14 mouse cellular contexts compared by ENCODE assay signal in the genomic region with DNA sequence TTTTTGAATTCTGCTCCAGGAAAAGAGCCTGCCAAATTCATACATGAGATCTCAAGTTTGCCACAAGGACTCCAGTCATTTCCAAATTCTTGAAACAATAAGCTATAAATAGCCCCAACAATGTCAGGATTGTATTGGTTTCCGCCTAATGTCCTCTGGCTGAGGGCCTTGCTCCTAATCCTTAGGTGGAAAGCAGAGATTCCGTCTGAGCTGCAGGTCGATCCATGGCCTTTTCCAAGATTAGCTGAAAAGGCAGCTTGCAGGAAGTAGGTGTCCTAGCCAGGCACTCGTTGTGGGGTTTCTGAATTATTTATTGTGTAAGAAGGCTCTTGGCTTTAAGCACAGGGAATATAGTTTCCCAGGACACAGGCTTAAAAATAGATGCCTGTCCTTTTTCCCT.
A peak's percentile ranks its signal among the peaks of the same experiment; 100 is the strongest.
DNase-seq lines count a peak whose midpoint lies in the region; ATAC-seq and TF ChIP-seq lines count a peak whose summit lies in the region.
"Had no signal": no experiment of that assay in that cellular context is flagged by ENCODE, and none has a peak within 500 bp of the region (broad histone marks: within the 10 kb centered on the region; RNA-seq: fewer than 3 reads in every experiment).

No protein-coding gene starts in this region.

- DNase-seq in adrenal gland, postnatal 10 days: peak; percentile 16
- no peak for DNase-seq in adrenal gland, adult 2 months
- DNase-seq in kidney, adult 2 months: peak; percentile 47
- peak; percentile 60 to 79 for DNase-seq in heart, adult 9 months (ENCODE audit: low spot score in 2 of 2)
- DNase-seq in kidney, postnatal 14 days: peak; percentile 31
- no peak for DNase-seq in cerebellum, postnatal 4 days (ENCODE audit: low spot score in 2 of 2)
- DNase-seq in thymus, postnatal 10 days (ENCODE audit: low spot score in 2 of 2): no peak
- DNase-seq: adrenal gland, postnatal 25 days; layer of hippocampus, postnatal 36 days; right cerebral cortex, postnatal 14 days had no signal

- no peaks in the 10 kb centered on the region for H3K36me3 ChIP-seq in kidney, adult 2 months (ENCODE audit: control insufficient read depth, insufficient read depth, low read length)
- H3K36me3 ChIP-seq in kidney, embryonic 14.5 days (ENCODE audit: control insufficient read depth, insufficient read depth, low read length): no peaks in the 10 kb centered on the region
- H3K36me3 ChIP-seq: hindbrain, embryonic 12.5 days had no signal

- H3K9ac ChIP-seq in kidney, embryonic 14.5 days (ENCODE audit: low read depth, low read length): no peak overlapping the region
- H3K9ac ChIP-seq: hindbrain, embryonic 12.5 days had no signal

- ATAC-seq in kidney, embryonic 14.5 days (ENCODE audit: low FRiP score, low TSS enrichment): no peak
- ATAC-seq: intestine, embryonic 16.5 days had no signal

- H3K4me2 ChIP-seq in kidney, embryonic 14.5 days (replicated peaks; ENCODE audit: low read depth, low read length): no peak overlapping the region
- H3K4me2 ChIP-seq: hindbrain, embryonic 12.5 days had no signal

- no peaks in the 10 kb centered on the region for H3K9me3 ChIP-seq in kidney, embryonic 14.5 days (ENCODE audit: control insufficient read depth, low read length)
- H3K9me3 ChIP-seq: hindbrain, embryonic 12.5 days; megakaryocyte, embryonic 14.5 days had no signal

- no peak for TF ChIP-seq CTCF in kidney, adult 2 months (conservative IDR thresholded peaks at IDR 0.05; ENCODE audit: insufficient read depth, insufficient read length, low read depth, low read length)

- no peak overlapping the region for H3K4me3 ChIP-seq in kidney, adult 2 months (ENCODE audit: insufficient read depth, low read depth, low read length)
- no peak overlapping the region for H3K4me3 ChIP-seq in kidney, embryonic 14.5 days (ENCODE audit: low read length)
- H3K4me3 ChIP-seq: hindbrain, embryonic 12.5 days; megakaryocyte, embryonic 14.5 days had no signal

- WGBS in kidney, adult 2 months: 52% methylated on average over 4 of the region's 4 CpGs
- WGBS in kidney, embryonic 14.5 days: 62% methylated on average over 4 of the region's 4 CpGs

- no peak for TF ChIP-seq POLR2A in kidney, adult 2 months (IDR thresholded peaks at IDR 0.05; ENCODE audit: low read depth, low read length)

- H3K4me1 ChIP-seq in kidney, adult 2 months (ENCODE audit: control insufficient read depth, insufficient read depth, low read length): no peaks in the 10 kb centered on the region
- no peaks in the 10 kb centered on the region for H3K4me1 ChIP-seq in kidney, embryonic 14.5 days (ENCODE audit: control insufficient read depth, insufficient read depth, low read length)
- H3K4me1 ChIP-seq: hindbrain, embryonic 12.5 days; megakaryocyte, embryonic 14.5 days had no signal

- no peaks in the 10 kb centered on the region for H3K27me3 ChIP-seq in kidney, adult 2 months (replicated peaks; ENCODE audit: control insufficient read depth, insufficient read depth, low read length)
- no peaks in the 10 kb centered on the region for H3K27me3 ChIP-seq in kidney, embryonic 14.5 days (ENCODE audit: control insufficient read depth, insufficient read depth, low read length)
- H3K27me3 ChIP-seq: hindbrain, embryonic 12.5 days; megakaryocyte, embryonic 14.5 days had no signal

- H3K27ac ChIP-seq in kidney, adult 2 months (ENCODE audit: insufficient read depth, low read depth, low read length): 0 out of 2 replicates have a peak overlapping the region, but pooled peaks have one; percentile 45
- H3K27ac ChIP-seq in kidney, embryonic 14.5 days (ENCODE audit: low read depth, low read length): no peak overlapping the region
- H3K27ac ChIP-seq: hindbrain, embryonic 12.5 days had no signal

Comparison
In these comparisons a context has a peak if more than half of its experiments do, and no peak if none do; other contexts are left out.
1. DNase-seq: peak in adrenal gland, postnatal 10 days (single experiment), kidney, adult 2 months (single experiment), heart, adult 9 months (2 of 2) and kidney, postnatal 14 days (single experiment); none in adrenal gland, adult 2 months (single experiment), cerebellum, postnatal 4 days (0 of 2) and thymus, postnatal 10 days (0 of 2).